Mouse (Mus musculus): ENCODE data around the gene H2-M2. TPM values are rescaled to one million over a fixed set of nuclear protein-coding genes. Genes with fewer than 3 reads are reported as not detected.

The H2-M2 gene
- not detected for polyA plus RNA-seq (2017; shearing (Covaris generic))

DNA sequence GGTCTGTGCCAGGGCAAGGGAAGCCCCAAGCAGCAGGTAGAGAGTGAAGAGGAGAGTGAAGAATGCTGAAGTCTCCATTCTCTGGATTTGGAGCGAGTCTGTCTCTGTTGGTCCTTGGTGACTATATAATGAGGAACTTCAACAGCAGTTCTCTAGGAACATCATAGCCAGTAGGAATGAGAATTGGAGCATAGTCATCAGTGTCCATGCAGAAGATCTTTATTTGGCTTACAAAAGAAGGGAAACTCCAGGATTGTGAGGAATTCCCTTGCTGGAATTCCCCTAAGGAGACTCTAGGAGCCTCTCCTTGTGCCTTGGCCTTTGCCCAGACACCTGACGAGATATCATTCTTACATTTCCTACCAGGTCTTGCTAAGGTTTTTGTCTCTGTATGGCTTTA, at the start of gene H2-M2:
TSS of gene H2-M2 (minus strand) at position 101 of the 400 bp plus-strand sequence.

GRCm38 (mm10) chr17:37507730-37508129, 24.4 kb upstream of the H2-M2 start, which contains the start of gene Olfr111:
Gene Olfr111, plus strand, starts transcription at chr17:37508030.

DNA sequence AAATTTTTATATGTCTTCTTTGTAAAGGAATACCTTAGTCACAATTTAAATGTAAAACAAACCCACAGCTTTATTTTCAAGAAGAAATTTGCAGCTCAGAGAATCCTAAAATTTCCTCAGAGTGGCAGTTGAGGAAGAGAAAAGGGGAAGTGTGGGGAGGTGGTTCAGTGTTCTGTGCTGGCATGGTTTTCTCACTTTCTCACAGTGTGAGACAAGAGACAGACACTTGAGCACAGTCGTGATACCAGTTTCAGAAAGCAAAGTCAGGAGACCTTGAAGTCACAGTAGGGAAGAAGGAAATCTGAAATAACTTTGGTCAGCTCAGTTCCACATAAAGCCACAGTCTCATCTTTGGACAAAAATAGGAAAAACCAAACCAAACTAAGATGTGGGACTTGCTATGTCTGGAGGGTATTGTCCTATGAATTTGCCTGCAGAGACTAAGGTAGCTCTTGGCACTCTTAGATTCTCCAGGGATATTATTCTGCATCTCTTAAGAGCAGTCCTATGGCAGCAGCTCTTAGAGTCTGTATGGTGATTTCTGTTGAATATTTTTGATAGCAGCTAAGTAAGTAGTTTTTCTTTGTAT, 8.7 kb upstream of the H2-M2 start, which contains the start of gene Olfr110:
TSS of gene Olfr110 (plus strand) at position 539 of the 589 bp plus-strand sequence.

GRCm38 (mm10) chr17:37458616-37459015, 24.7 kb downstream of the H2-M2 start, which contains the start of gene Olfr109:
Gene Olfr109, plus strand, starts transcription at chr17:37458916.

GRCm38 (mm10) chr17:37445180-37445579, 38.2 kb downstream of the H2-M2 start, which contains the start of gene Olfr108:
Gene Olfr108, plus strand, starts transcription at chr17:37445480.

Other genes starting within 250 kb of the H2-M2 start
- not detected for gene Olfr97, start 246.2 kb downstream of the H2-M2 start, polyA plus RNA-seq (2017; shearing (Covaris generic))
- gene Olfr98, start 219.8 kb downstream of the H2-M2 start, polyA plus RNA-seq (2017; shearing (Covaris generic)) = not detected
- 143 TPM for gene H2-M3, start 213.3 kb downstream of the H2-M2 start, polyA plus RNA-seq (2017; shearing (Covaris generic))
- 4.3 TPM for gene Olfr99, start 200.1 kb downstream of the H2-M2 start, polyA plus RNA-seq (2017; shearing (Covaris generic))
- not detected for gene Olfr101, start 179.2 kb downstream of the H2-M2 start, polyA plus RNA-seq (2017; shearing (Covaris generic))
- gene Olfr102, start 166.5 kb downstream of the H2-M2 start, polyA plus RNA-seq (2017; shearing (Covaris generic)) = not detected
- not detected for gene Olfr103, start 143.9 kb downstream of the H2-M2 start, polyA plus RNA-seq (2017; shearing (Covaris generic))
- not detected for gene Olfr104-ps, start 124.0 kb downstream of the H2-M2 start, polyA plus RNA-seq (2017; shearing (Covaris generic))
- not detected for gene Olfr105-ps, start 104.5 kb downstream of the H2-M2 start, polyA plus RNA-seq (2017; shearing (Covaris generic))
- not detected for gene Olfr106-ps, start 93.2 kb downstream of the H2-M2 start, polyA plus RNA-seq (2017; shearing (Covaris generic))
- 0.09 TPM for gene Olfr107, start 84.3 kb downstream of the H2-M2 start, polyA plus RNA-seq (2017; shearing (Covaris generic))
- gene Olfr108, start 38.1 kb downstream of the H2-M2 start, polyA plus RNA-seq (2017; shearing (Covaris generic)) = not detected
- gene Olfr109, start 24.6 kb downstream of the H2-M2 start, polyA plus RNA-seq (2017; shearing (Covaris generic)) = not detected
- not detected for gene Olfr110, start 8.9 kb upstream of the H2-M2 start, polyA plus RNA-seq (2017; shearing (Covaris generic))
- gene Olfr111, start 24.5 kb upstream of the H2-M2 start, polyA plus RNA-seq (2017; shearing (Covaris generic)) = not detected
- 0.24 TPM for gene Olfr112, start 85.9 kb upstream of the H2-M2 start, polyA plus RNA-seq (2017; shearing (Covaris generic))
- gene Olfr113, start 94.1 kb upstream of the H2-M2 start, polyA plus RNA-seq (2017; shearing (Covaris generic)) = not detected
- not detected for gene Olfr114, start 109.2 kb upstream of the H2-M2 start, polyA plus RNA-seq (2017; shearing (Covaris generic))
- not detected for gene Olfr115, start 143.6 kb upstream of the H2-M2 start, polyA plus RNA-seq (2017; shearing (Covaris generic))
- not detected for gene Olfr116, start 143.6 kb upstream of the H2-M2 start, polyA plus RNA-seq (2017; shearing (Covaris generic))
- not detected for gene Olfr117, start 180.2 kb upstream of the H2-M2 start, polyA plus RNA-seq (2017; shearing (Covaris generic))
- gene Olfr118, start 183.4 kb upstream of the H2-M2 start, polyA plus RNA-seq (2017; shearing (Covaris generic)) = not detected
- not detected for gene Olfr119, start 213.0 kb upstream of the H2-M2 start, polyA plus RNA-seq (2017; shearing (Covaris generic))
- gene Olfr120, start 238.3 kb upstream of the H2-M2 start, polyA plus RNA-seq (2017; shearing (Covaris generic)) = not detected

All from inflammation-experienced regulatory T-cells, adult 16 weeks (primary cell).